Comparison of ENCODE assay signal across 15 mouse cellular contexts in the genomic region with DNA sequence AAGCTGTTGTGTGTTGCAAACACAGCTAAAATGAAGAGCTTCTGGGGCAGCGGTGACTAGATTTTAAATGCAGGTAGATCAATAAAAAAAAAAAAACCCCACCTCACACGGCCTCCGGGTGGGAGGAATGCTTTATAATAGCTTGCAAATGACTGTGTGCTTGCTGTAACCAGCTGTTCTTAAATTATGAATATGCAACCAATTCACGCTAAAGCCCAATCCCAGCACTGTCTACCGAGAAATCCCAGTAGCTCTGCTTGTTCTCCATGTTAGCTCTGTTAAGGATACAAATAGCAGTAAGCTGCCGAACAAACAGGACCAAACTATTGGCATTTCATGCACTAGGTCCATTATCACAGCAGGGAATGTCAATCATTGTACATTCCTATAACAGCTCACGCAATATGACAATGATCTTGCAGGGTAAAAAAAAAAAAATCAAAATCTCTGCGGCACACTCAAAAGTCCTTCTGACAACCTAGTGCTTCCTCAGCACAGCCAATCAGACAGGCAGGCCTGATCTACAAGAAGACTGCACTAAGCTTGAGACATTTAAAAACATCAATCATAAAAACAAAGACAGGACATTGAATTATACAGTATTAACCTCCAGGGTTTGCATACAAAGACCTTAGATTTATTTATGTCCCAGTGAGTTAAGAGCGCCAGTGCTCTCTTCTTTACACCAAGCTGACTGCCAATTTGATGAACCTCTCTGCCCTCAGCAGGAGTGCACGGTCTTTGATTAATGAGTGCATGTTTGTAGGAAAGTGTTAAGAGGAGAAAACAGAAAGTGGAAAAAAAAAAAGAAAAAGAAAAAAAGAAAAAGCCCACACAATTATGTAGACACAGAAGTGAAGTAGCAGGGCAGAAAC.
DNase-seq lines count a peak whose midpoint lies in the region; ATAC-seq and TF ChIP-seq lines count a peak whose summit lies in the region.
"Had no signal": no experiment of that assay in that cellular context is flagged by ENCODE, and none has a peak within 500 bp of the region (broad histone marks: within the 10 kb centered on the region; RNA-seq: fewer than 3 reads in every experiment).

No protein-coding gene starts in this region.

- 50% methylated on average over 10 of the region's 10 CpGs for WGBS in heart, embryonic 14.5 days
- 25% methylated on average over 10 of the region's 10 CpGs for WGBS in forebrain, postnatal 0 days
- 13% methylated on average over 10 of the region's 10 CpGs for WGBS in midbrain, embryonic 16.5 days

- peaks cover 8 to 49% of the 10 kb centered on the region in 2 experiments; a peak in 3 of 4 replicates for H3K4me1 ChIP-seq in heart, embryonic 14.5 days (ENCODE audit: control insufficient read depth in 2 of 2, insufficient read depth in 2 of 2, low read length in 2 of 2)
- H3K4me1 ChIP-seq in forebrain, postnatal 0 days (ENCODE audit: insufficient read depth), result peaks cover 6% of the 10 kb centered on the region
- peaks cover 25% of the 10 kb centered on the region for H3K4me1 ChIP-seq in midbrain, embryonic 16.5 days (ENCODE audit: control insufficient read depth, insufficient read depth, low read length)

- ATAC-seq in heart, embryonic 14.5 days (ENCODE audit: insufficient number of reproducible peaks, insufficient read depth, low FRiP score, low read depth), result no peak
- peak; percentile 54 for ATAC-seq in forebrain, postnatal 0 days
- ATAC-seq in midbrain, embryonic 16.5 days, result peak; percentile 52; the same call in 1 of the 2 replicates

- no peaks in the 10 kb centered on the region for H3K27me3 ChIP-seq in heart, embryonic 14.5 days (ENCODE audit: control insufficient read depth, insufficient read depth, low read length)
- no peaks in the 10 kb centered on the region for H3K27me3 ChIP-seq in forebrain, postnatal 0 days (ENCODE audit: insufficient read depth, low read length)
- no peaks in the 10 kb centered on the region for H3K27me3 ChIP-seq in midbrain, embryonic 16.5 days (ENCODE audit: control insufficient read depth, insufficient read depth, low read depth, low read length)
- H3K27me3 ChIP-seq: CH12.LX; embryonic facial prominence, embryonic 15.5 days had no signal

- no peaks in the 10 kb centered on the region for H3K9me3 ChIP-seq in heart, embryonic 14.5 days (ENCODE audit: control insufficient read depth, low read length)
- H3K9me3 ChIP-seq in forebrain, postnatal 0 days (ENCODE audit: low read length), result no peaks in the 10 kb centered on the region
- no peaks in the 10 kb centered on the region for H3K9me3 ChIP-seq in midbrain, embryonic 16.5 days (replicated peaks; ENCODE audit: control insufficient read depth, low read length, poor library complexity, severe bottlenecking)
- H3K9me3 ChIP-seq: embryonic facial prominence, embryonic 15.5 days; limb, embryonic 10.5 days had no signal

- peak overlapping the region; percentile 48 for H3K4me2 ChIP-seq in heart, embryonic 14.5 days (ENCODE audit: low read length)
- H3K4me2 ChIP-seq in forebrain, postnatal 0 days (ENCODE audit: low read depth), result peak overlapping the region; percentile 20
- peak overlapping the region; percentile 24 for H3K4me2 ChIP-seq in midbrain, embryonic 16.5 days (ENCODE audit: low read length)
- H3K4me2 ChIP-seq: embryonic facial prominence, embryonic 15.5 days had no signal

- no peaks in the 10 kb centered on the region for H3K36me3 ChIP-seq in heart, embryonic 14.5 days (ENCODE audit: control insufficient read depth, insufficient read depth, low read length)
- H3K36me3 ChIP-seq in forebrain, postnatal 0 days (ENCODE audit: insufficient read depth), result no peaks in the 10 kb centered on the region
- no peaks in the 10 kb centered on the region for H3K36me3 ChIP-seq in midbrain, embryonic 16.5 days (ENCODE audit: control insufficient read depth, insufficient read depth, low read length)
- H3K36me3 ChIP-seq: embryonic facial prominence, embryonic 15.5 days had no signal

- no peak for DNase-seq in heart, adult 9 months (ENCODE audit: low spot score in 2 of 2)
- peak; percentile 81 for DNase-seq in brain, embryonic 14.5 days (ENCODE audit: low read depth)
- peak; percentile 66 for DNase-seq in forebrain, postnatal 0 days
- DNase-seq in frontal cortex, postnatal 10 days (ENCODE audit: low spot score in 2 of 2), result no peak
- DNase-seq in ovary, postnatal 10 days (ENCODE audit: low spot score), result no peak
- DNase-seq: adrenal gland, postnatal 25 days; cerebellum, adult 8-10 months; kidney, adult 2 months; lung, adult 2 months; thymus, postnatal 25 days had no signal

- TF ChIP-seq CTCF in brain, embryonic 14.5 days (IDR thresholded peaks at IDR 0.05; ENCODE audit: borderline replicate concordance, extremely low read depth, insufficient read depth, insufficient read length), result no peak
- TF ChIP-seq CTCF in forebrain, postnatal 0 days (IDR thresholded peaks at IDR 0.05; ENCODE audit: low read depth), result no peak

- H3K9ac ChIP-seq in heart, embryonic 14.5 days (ENCODE audit: low read length), result peak overlapping the region; percentile 22; the same call in 1 of the 2 replicates
- peak overlapping the region; percentile 15; the same call in 1 of the 2 replicates for H3K9ac ChIP-seq in forebrain, postnatal 0 days
- H3K9ac ChIP-seq in midbrain, embryonic 16.5 days (ENCODE audit: low read depth, low read length), result no peak overlapping the region
- H3K9ac ChIP-seq: embryonic facial prominence, embryonic 15.5 days had no signal

- no peak overlapping the region; a peak in 1 of 4 replicates for H3K27ac ChIP-seq in heart, embryonic 14.5 days (replicated peaks in 1 of 2; ENCODE audit: control insufficient read depth in 1 of 2, insufficient read depth in 1 of 2, low read depth in 2 of 2, low read length in 2 of 2)
- H3K27ac ChIP-seq in forebrain, postnatal 0 days (ENCODE audit: low read depth, low read length), result peak overlapping the region; percentile 24; the same call in 1 of the 2 replicates
- H3K27ac ChIP-seq in midbrain, embryonic 16.5 days (ENCODE audit: low read length), result peak overlapping the region; percentile 35; the same call in 1 of the 2 replicates
- H3K27ac ChIP-seq: embryonic facial prominence, embryonic 15.5 days; limb, embryonic 10.5 days had no signal

- no peak for TF ChIP-seq POLR2A in brain, embryonic 14.5 days (IDR thresholded peaks at IDR 0.05; ENCODE audit: borderline replicate concordance, extremely low read depth, insufficient read depth, insufficient read length, poor library complexity, severe bottlenecking)

- H3K4me3 ChIP-seq in heart, embryonic 14.5 days (ENCODE audit: control insufficient read depth in 1 of 2, insufficient read depth in 1 of 2, low read depth in 1 of 2, low read length in 2 of 2), result no peak overlapping the region
- H3K4me3 ChIP-seq in forebrain, postnatal 0 days (ENCODE audit: low read depth, low read length), result no peak overlapping the region
- no peak overlapping the region for H3K4me3 ChIP-seq in midbrain, embryonic 16.5 days (ENCODE audit: low read depth, low read length)
- H3K4me3 ChIP-seq: embryonic facial prominence, embryonic 15.5 days; limb, embryonic 10.5 days had no signal

Comparison
In these comparisons a context has a peak if more than half of its experiments do, and no peak if none do; other contexts are left out.
1. H3K27ac ChIP-seq: peak in forebrain, postnatal 0 days (single experiment) and midbrain, embryonic 16.5 days (single experiment); none in heart, embryonic 14.5 days (0 of 2).
2. DNase-seq: peak in brain, embryonic 14.5 days (single experiment) and forebrain, postnatal 0 days (single experiment); none in heart, adult 9 months (0 of 2), frontal cortex, postnatal 10 days (0 of 2) and ovary, postnatal 10 days (single experiment).
3. Peak in every context shown above with its lines, with median percentiles within 50 percentile points of each other: H3K4me2 ChIP-seq.